Mouse (Mus musculus) hindbrain, embryonic 11.5 days (tissue): ENCODE results near the gene Ky. TPM values are rescaled to one million over a fixed set of nuclear protein-coding genes. Genes with fewer than 3 reads are reported as not detected.
A peak's percentile ranks its signal among the peaks of the same experiment; 100 is the strongest.

Source experiments
- ATAC-seq: fragments of 200-750 bp; cut with Nextera tagmentation; 2 replicates; pipeline ENCODE4 v1.8.0; 2017; ENCODE audit warnings: mild to moderate bottlenecking, moderate TSS enrichment, moderate library complexity; ENCODE audit not compliant: low FRiP score
- DNase-seq: peaks from one replicate; pipeline ENCODE4 v3.0.0-alpha.2; 2015; ENCODE audit warnings: low spot score
- H3K27ac ChIP-seq: fragments of 300-500 bp; sonication (generic); 2 replicates; pipeline ENCODE4 v1.5.1; 2014; ENCODE audit warnings: mild to moderate bottlenecking, low read depth, low read length
- H3K27me3 ChIP-seq: fragments of 300-500 bp; sonication (generic); 2 replicates; pipeline ENCODE4 v1.6.1; 2014; ENCODE audit warnings: mild to moderate bottlenecking, low read length, moderate library complexity, mixed read lengths; ENCODE audit not compliant: control insufficient read depth, insufficient read depth
- H3K36me3 ChIP-seq: fragments of 300-500 bp; sonication (generic); 2 replicates; pipeline ENCODE4 v1.6.1; 2014; ENCODE audit warnings: mild to moderate bottlenecking, low read length, moderate library complexity, mixed read lengths; ENCODE audit not compliant: control insufficient read depth, insufficient read depth
- H3K4me1 ChIP-seq: fragments of 300-500 bp; sonication (generic); replicated peaks from 2 replicates; pipeline ENCODE4 v1.6.1; 2014; ENCODE audit warnings: low read length, mixed read lengths; ENCODE audit not compliant: control insufficient read depth, insufficient read depth
- H3K4me2 ChIP-seq: fragments of 300-500 bp; sonication (generic); replicated peaks from 2 replicates; pipeline ENCODE4 v1.6.1; 2014; ENCODE audit warnings: mild to moderate bottlenecking, low read depth, low read length
- H3K4me3 ChIP-seq: fragments of 300-500 bp; sonication (generic); 2 replicates; pipeline ENCODE4 v1.5.1; 2014; ENCODE audit warnings: low read depth, low read length
- H3K9ac ChIP-seq: fragments of 300-500 bp; sonication (generic); 2 replicates; pipeline ENCODE4 v1.6.1; 2014; ENCODE audit warnings: low read depth, low read length
- H3K9me3 ChIP-seq: fragments of 300-500 bp; sonication (generic); 2 replicates; pipeline ENCODE4 v1.6.1; 2016; ENCODE audit warnings: low read length; ENCODE audit not compliant: control insufficient read depth
- WGBS: fragments of 180-500 bp; shearing (Covaris S2); extraction: QIAGEN DNeasy Blood & Tissue Kit; methylation state at CpG from one replicate; pipeline ENCODE4 v1.1.7; 2014; 5-methylcytosine and 5-hydroxymethylcytosine counted together
- polyA plus RNA-seq: library from polyadenylated mRNA; unstranded; fragments of >200 nt; fragmentation: Nextera tagmentation; extraction: Ambion mirVana; gene quantifications from 2 replicates; pipeline ENCODE4 v1.2.1, GENCODE M21; 2014

Gene Ky
- polyA plus RNA-seq: 0.26 and 0.47 TPM in 2 replicates

GRCm38 (mm10) chr9:102505700-102506585, at the start of gene Ky:
TSS of gene Ky (plus strand) at chr9:102505750.
- under 1% methylated on average over 56 of the region's 63 CpGs for WGBS

GRCm38 (mm10) chr9:102462251-102462650, 43.3 kb upstream of the Ky start:
- no peaks in the 10 kb centered on the region for H3K4me1 ChIP-seq
- H3K9ac ChIP-seq: no peak overlapping the region
- H3K4me3 ChIP-seq: no peak overlapping the region
- no peak overlapping the region for H3K27ac ChIP-seq
- ATAC-seq (no peak), DNase-seq (no peak)
- H3K4me2 ChIP-seq: no peak overlapping the region
- no peaks in the 10 kb centered on the region for H3K27me3 ChIP-seq
- WGBS: 90% methylated on average over 10 of the region's 10 CpGs
- no peaks in the 10 kb centered on the region for H3K36me3 ChIP-seq
- no peaks in the 10 kb centered on the region for H3K9me3 ChIP-seq

More at GRCm38 (mm10) chr9:102505700-102506585, at the start of gene Ky:
- Histone ChIP-seq H3K4me2 (peak within 1 kb of the TSS; percentile 92), H3K9ac (peak within 1 kb of the TSS; percentile 58), H3K27me3 (peaks cover 21% of the 10 kb centered on the region), H3K27ac (no peak within 1 kb of the TSS), H3K4me3 (peak within 1 kb of the TSS; percentile 43), H3K4me1 (peaks cover 4% of the 10 kb centered on the region; the same call in 1 of the 2 replicates), H3K36me3 (no peaks in the 10 kb centered on the region), H3K9me3 (no peaks in the 10 kb centered on the region)
- ATAC-seq: no peak
- peak; percentile 61 for DNase-seq

GRCm38 (mm10) chr9:102465044-102465443, 40.5 kb upstream of the Ky start:
- no peak for ATAC-seq
- Histone ChIP-seq H3K27me3 (no peaks in the 10 kb centered on the region), H3K4me3 (no peak overlapping the region), H3K9me3 (no peaks in the 10 kb centered on the region), H3K36me3 (no peaks in the 10 kb centered on the region), H3K4me1 (no peaks in the 10 kb centered on the region), H3K4me2 (no peak overlapping the region), H3K9ac (no peak overlapping the region), H3K27ac (no peak overlapping the region)
- 93% methylated on average over 3 of the region's 3 CpGs for WGBS
- no peak for DNase-seq

GRCm38 (mm10) chr9:102465726-102466125, 39.8 kb upstream of the Ky start:
- WGBS: 72% methylated on average over 5 of the region's 5 CpGs
- Histone ChIP-seq H3K4me1 (no peaks in the 10 kb centered on the region), H3K9me3 (no peaks in the 10 kb centered on the region), H3K27me3 (no peaks in the 10 kb centered on the region), H3K9ac (no peak overlapping the region), H3K36me3 (no peaks in the 10 kb centered on the region), H3K27ac (no peak overlapping the region), H3K4me2 (no peak overlapping the region), H3K4me3 (no peak overlapping the region)
- ATAC-seq: no peak
- no peak for DNase-seq

- 88% methylated on average over 2 of the region's 2 CpGs for WGBS
Measured at GRCm38 (mm10) chr9:102470076-102470819, 35.3 kb upstream of the Ky start.

GRCm38 (mm10) chr9:102477767-102478450, 27.6 kb upstream of the Ky start:
- no peak overlapping the region for H3K9ac ChIP-seq
- H3K4me2 ChIP-seq: no peak overlapping the region
- no peaks in the 10 kb centered on the region for H3K36me3 ChIP-seq
- 87% methylated on average over 6 of the region's 6 CpGs for WGBS
- H3K9me3 ChIP-seq: no peaks in the 10 kb centered on the region
- no peaks in the 10 kb centered on the region for H3K27me3 ChIP-seq
- H3K27ac ChIP-seq: no peak overlapping the region
- H3K4me1 ChIP-seq: no peaks in the 10 kb centered on the region
- no peak overlapping the region for H3K4me3 ChIP-seq
- DNase-seq: no peak
- no peak for ATAC-seq

More at GRCm38 (mm10) chr9:102470076-102470819, 35.3 kb upstream of the Ky start:
- H3K27ac ChIP-seq: no peak overlapping the region
- no peaks in the 10 kb centered on the region for H3K9me3 ChIP-seq
- no peak for DNase-seq
- H3K9ac ChIP-seq: no peak overlapping the region
- H3K36me3 ChIP-seq: no peaks in the 10 kb centered on the region
- H3K4me1 ChIP-seq: no peaks in the 10 kb centered on the region
- H3K4me2 ChIP-seq: no peak overlapping the region
- no peaks in the 10 kb centered on the region for H3K27me3 ChIP-seq
- no peak for ATAC-seq
- H3K4me3 ChIP-seq: no peak overlapping the region

- Histone ChIP-seq H3K4me2 (no peak overlapping the region), H3K27ac (no peak overlapping the region), H3K4me1 (no peaks in the 10 kb centered on the region), H3K4me3 (no peak overlapping the region), H3K36me3 (no peaks in the 10 kb centered on the region), H3K9me3 (no peaks in the 10 kb centered on the region), H3K27me3 (no peaks in the 10 kb centered on the region), H3K9ac (no peak overlapping the region)
- DNase-seq (no peak), ATAC-seq (no peak)
- 86% methylated on average over 3 of the region's 3 CpGs for WGBS
Measured at GRCm38 (mm10) chr9:102478451-102478835, 27.1 kb upstream of the Ky start.

GRCm38 (mm10) chr9:102479022-102479421, 26.5 kb upstream of the Ky start:
- no peak overlapping the region for H3K9ac ChIP-seq
- ATAC-seq (no peak), DNase-seq (peak; percentile 34)
- H3K27me3 ChIP-seq: no peaks in the 10 kb centered on the region
- 48% methylated on average over 9 of the region's 9 CpGs for WGBS
- no peak overlapping the region for H3K4me3 ChIP-seq
- H3K4me2 ChIP-seq: no peak overlapping the region
- H3K27ac ChIP-seq: no peak overlapping the region
- no peaks in the 10 kb centered on the region for H3K4me1 ChIP-seq
- H3K36me3 ChIP-seq: no peaks in the 10 kb centered on the region
- H3K9me3 ChIP-seq: no peaks in the 10 kb centered on the region
